Mouse (Mus musculus) ovary, postnatal 36 days (tissue): ENCODE measurements around the gene Bank1.
"Not testable (repeated sequence)": the region's sequence is repeated elsewhere in the genome, so short reads cannot be mapped to it uniquely, and the experiment has no call there.

ENCODE experiments used
- DNase-seq: peaks from one replicate; pipeline ENCODE4 v3.0.0; 2022; ENCODE audit warnings: low spot score, mixed read lengths

The Bank1 gene

DNA sequence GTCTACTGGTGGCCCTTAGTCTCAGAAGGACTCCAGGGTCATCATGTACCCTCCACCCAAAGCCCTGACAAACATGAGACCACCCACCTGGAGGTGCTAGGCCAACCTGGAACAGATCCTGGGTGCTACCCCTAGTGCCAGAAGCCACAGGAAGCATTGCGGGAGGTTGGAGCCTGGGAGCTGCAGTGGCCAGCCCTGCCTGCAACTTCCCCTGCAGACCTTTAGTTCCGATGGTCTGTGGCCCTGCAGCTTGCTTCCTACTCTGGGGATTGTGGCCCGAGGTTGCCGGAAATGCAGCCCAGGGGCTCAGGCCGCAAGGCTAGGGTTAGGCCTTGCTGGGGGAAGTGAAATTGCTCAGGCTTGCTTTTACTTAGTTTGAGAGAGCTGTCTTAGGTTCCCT is at the start of gene Bank1:
TSS of gene Bank1 (minus strand) at position 284 of the 400 bp plus-strand sequence.
- DNase-seq, result peak; percentile 9

DNA sequence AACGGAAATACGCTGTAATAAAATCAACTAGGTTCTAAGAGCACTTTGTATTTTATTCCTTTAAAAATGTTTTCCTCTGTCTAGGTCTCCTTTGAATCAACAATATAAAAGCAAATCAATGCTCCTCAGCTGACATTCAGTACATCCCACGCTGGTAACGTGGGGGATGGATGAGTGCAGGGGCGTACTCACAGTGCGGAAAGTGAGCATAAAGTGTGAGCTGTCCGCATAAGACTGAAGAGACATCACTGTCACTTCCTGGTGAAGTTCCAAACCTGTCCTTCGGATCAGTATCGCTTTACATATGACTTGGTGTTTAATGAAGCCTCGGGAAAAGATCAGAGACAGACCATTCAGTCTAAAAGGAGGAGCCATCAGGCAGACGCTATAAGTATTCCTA is 44.0 kb upstream of the Bank1 start:
- DNase-seq, result no peak

DNA sequence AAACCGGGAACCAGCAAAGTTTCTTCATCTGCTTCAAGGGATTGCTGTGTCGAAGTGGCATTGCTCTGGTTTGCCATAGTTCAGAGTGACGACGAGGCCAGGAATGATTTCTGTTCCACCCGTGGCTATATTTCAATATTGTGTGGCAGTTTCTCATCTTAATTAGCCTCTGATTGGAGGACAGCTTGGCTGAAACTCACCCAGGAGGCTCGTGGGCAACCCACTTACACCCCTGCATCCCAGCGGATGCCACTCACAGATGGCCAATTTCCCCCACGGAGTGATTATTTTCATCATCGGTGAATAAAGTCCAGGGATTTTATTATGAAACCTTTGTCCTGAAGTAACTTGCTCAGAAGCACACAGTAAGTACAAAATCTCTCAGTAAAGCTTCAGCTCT is 43.6 kb upstream of the Bank1 start:
- no peak for DNase-seq

DNA sequence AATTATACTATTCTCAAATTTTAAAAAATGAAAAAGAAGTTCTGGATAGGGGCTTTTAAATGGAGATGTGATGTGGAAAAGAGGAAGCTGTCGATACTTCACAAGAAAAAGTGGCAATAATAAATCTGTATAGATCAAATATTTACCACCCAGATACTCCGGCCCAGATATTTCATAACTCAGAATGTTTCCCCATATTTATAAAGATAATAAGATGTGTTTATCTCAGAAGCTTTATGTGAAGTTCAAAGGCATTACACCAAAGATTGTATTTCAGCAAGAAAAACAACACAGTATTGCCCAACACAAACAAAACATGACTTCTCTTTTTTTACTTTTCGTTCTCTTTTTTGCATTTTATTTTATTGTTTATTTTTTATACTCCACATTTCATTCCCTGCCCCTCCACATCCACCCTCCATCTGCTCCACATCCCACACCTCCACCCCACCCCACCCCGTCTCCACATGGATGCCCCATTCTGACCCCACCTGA is 42.7 kb upstream of the Bank1 start:
- no peak for DNase-seq

DNA sequence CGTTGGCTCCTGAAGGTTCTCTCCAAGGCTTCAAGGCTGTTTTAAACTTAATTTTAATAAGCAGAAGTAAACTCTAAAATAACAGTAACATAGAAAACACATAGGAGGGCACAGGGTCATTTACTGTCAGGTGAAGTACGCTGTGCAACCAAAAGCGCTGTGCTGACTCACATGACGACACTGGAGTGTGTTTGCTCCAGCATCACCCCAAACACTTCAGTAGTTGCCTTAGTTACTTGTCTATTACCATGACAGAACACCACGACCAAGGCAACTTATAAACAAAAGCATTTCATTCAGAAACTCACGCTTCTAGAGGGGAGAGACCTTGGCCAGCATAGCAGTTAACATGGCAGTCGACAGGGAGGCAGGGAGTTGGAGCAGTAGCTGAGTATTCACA is 23.8 kb upstream of the Bank1 start:
- no peak for DNase-seq

DNA sequence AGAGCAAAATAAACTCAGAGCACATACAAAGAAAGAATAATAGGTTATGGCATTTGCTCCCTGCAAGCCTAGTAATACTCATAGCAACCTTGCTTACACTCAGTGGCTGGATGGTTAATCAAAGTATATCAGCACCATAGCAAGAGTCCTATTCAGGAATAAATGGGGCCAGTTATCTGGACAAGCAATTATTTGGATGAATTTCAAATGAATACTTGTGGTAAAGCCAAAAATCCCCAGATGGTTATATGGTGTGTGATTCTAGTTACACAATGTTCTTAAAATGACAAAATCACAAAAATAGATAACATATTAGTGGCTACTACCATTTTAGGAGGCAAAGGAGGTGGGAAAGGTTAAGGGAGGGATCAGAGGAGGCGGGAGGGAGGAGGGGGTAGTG is 22.7 kb upstream of the Bank1 start:
- no peak for DNase-seq

DNA sequence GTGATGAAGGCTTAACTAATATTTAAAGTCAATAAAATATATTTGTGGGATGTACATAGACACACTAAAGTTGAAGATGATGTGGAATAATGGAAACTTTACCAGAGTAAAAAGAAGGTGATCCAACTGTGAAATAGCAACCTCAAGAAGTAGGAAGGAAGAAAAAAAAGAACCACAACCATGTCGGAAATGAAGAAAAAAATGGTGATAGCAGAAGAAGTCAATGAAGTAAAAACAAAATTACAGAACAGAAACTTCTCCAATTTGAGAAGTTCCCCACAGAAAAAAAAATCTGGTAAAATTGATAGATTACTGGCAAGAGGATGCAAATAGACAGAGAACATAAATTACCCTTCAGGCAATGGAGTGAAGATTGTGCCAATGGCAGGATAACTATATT is 21.4 kb upstream of the Bank1 start:
- no peak for DNase-seq

DNA sequence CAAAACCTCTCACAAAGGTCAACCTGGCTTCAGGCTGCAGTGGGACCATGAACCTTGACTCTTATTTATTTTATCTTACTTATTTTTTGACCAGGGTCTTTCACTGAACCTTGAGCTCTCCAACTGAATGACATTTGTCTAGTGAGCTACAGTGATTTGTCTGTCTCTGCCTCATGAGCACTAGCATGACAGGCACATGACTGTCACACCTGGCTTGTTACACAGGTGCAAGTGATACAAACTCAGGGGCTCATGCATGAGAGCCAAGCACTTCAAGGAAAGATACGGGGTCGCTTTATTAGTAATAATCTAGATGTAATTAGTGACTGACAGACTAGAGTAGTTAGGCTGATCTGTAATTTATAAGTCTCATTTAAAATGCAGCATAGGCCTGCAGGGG is 16.0 kb upstream of the Bank1 start:
- DNase-seq, result no peak

DNA sequence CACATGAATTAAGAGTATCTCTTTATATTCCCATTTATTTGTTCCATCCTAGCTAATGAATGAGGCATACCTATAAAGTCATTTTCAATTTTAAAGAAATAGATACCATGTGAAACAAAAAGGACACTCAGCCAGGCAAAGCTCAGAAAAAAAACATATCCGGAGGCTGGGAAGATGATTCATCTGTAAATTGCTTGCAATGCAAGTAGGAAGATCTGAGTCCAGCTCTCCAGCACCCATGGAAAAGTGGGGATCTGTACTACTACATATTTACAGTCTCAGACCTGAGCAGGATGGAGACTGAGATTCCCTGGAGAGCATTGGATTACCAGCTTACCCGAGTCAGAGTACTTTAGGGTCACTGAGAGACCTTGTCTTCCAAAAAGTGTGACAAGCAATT is 14.0 kb upstream of the Bank1 start:
- DNase-seq, result no peak

DNA sequence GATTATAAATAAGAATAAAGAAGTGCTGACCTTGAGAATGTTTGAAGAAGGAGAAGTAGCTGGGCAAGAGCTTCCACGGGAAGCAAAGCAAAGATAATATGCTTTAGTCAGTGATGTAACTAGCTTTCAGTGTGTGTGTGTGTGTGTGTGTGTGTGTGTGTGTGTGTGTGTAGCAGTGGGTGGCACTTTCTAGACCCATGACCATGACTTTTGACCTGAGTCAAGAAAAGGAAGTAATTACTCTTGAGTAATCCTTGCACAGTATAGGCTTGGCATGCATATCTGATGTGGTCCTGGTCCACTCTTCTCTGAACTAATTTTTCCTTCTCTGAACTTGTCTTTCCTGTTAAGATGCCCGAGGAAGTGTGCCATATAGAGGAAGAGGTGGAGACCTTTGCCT is 5.3 kb upstream of the Bank1 start:
- no peak for DNase-seq

DNA sequence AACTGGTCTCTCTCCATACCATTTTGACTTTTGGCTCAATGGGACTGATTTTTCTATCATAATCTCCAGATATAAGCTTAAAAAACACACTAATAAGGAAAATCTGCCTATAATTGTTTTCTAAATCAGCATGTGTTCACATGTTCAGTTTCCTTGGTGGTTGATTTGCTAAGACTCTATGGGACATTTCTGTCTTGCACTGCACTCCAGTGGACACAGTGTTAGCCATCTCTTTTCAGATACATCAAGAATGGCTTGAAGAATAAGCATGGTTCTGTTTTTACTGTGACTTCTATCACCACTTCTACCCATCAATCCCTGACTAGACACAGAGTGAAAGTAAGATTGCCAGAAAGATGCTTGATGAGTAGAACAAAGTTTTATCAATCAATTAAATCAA is 4.2 kb upstream of the Bank1 start:
- no peak for DNase-seq

DNA sequence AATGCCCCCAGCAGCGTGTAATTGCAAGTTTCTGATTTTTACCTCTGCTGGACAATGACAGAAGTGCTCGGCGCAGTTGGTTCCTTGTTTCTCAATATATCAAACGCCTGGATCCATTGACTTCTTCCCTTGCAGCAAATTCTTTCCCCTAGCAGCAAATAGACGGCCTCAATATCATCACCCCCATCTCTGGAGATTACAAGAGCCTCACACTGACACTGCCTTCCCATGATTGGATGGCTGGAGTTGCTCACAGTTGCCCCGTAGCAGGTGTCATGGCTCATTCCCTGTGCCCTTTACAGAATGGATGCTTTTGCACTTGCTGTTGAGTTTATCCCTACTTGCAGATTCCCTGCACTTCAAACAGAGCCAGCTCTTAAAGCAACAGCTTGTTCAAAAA is 3.3 kb upstream of the Bank1 start:
- DNase-seq, result no peak

DNA sequence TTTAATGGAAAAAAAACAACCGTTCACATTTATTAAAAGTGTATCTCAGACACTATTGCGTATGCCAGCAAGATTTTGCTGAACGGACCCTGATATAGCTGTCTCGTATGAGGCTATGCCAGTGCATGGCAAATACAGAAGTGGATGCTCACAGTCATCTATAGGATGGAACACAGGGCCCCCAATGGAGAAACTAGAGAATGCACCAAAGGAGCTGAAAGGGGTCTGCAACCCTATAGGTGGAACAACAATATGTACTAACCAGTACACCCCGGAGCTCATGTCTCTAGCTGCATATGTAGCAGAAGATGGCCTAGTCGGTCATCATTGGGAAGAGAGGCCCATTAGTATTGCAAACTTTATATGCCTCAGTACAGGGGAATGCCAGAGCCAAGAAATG is 1.1 kb downstream of the Bank1 start:
- not testable (repeated sequence) for DNase-seq

DNA sequence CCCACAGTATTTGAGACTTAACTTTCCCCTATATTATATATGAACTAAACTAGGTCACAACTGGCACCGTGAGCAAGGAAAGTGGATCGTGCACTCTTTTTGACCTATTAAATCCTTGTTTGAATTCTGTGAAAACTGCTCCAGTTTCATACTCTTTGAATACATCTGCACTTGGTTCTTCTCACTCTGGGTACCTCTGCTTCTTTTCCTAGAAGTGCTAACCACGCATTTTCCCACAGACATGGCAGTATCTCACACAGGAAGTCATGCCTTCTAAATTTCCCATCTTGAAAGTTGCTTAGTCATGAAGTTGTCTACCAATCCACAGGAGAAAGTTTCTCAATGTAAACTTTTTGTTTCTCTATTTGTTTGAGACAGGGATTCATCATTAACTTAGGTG is 3.9 kb downstream of the Bank1 start:
- DNase-seq, result no peak

DNA sequence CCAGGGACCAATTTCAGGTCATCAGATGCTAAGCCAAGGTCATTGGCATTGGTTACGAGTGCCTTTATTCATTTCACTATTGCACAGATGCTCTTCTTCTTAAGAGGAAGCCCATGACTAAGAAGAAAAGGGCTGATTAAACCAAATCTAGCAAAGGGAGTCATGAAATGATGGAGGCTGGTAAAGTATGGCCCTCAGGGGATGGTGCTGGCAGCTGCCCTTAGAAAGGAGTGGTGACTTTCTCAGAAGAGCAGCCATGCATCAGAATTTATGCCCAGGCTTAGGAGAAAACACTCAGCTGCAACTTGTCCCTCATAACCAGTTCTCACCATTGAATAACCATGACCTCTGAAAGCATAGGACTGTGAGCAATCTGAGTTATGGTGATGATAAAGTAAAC is 17.4 kb downstream of the Bank1 start:
- DNase-seq, result no peak

DNA sequence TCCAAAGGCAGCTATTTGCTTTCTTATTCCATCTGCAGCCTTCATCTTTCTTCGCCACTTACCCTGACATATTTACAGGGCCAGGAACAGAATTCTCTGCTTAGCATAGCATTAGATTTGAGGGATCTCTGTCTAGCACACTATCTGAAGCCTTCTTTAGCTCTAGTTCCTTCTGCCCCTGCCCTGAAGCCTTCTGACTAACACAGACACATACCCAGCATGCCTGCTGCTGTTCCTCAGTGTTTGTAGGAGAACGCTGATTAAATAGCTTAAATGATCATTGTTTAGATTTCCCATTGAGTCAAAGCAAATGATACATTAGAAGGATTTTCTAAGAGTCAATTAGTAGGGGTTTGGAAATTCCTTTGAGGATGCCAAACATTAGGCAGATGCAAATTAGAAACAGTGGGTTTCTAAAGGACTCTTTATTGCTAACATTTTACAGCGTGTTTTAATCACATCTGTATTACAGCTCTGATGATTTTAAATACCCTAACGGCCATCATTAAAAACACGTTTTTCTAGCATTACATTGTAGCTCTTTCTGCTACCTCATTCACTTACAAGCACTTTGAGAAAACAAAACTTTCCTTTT is 19.2 kb downstream of the Bank1 start:
- no peak for DNase-seq

DNA sequence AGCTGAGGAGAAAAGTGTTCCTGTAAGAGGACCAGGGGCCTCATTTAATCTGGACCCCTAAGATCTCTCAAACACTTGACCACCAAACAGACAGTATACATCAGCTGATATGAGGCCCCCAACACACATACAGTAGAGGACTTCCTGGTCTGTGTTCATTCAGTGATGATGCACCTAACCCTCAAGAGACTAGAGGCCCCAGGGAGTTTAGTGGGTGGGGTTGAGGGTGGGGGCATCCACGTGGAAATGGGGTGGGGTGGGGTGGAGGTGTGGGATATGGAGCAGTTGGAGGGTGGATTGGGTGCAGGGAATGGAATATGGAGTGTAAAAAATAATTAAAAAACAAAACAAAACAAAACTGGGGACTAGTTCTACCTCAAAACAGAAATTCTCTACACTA is 23.3 kb downstream of the Bank1 start:
- no peak for DNase-seq

DNA sequence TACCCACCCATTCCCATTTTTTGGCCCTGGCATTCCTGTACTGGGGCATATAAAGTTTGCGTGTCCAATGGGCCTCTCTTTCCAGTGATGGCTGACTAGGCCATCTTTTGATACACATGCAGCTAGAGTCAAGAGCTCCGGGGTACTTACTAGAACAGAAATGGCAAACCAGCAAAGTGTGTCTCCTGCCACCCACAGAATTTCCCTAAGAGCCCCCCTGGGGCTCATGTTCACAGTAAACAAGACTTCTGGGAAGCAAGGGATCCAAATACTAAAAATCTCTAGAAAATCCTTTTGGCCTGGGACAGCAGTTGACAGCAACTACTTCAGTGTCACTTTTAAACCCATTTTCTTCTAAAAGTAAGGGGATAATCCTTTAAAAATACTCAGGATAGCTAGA is 25.1 kb downstream of the Bank1 start:
- not testable (repeated sequence) for DNase-seq

DNA sequence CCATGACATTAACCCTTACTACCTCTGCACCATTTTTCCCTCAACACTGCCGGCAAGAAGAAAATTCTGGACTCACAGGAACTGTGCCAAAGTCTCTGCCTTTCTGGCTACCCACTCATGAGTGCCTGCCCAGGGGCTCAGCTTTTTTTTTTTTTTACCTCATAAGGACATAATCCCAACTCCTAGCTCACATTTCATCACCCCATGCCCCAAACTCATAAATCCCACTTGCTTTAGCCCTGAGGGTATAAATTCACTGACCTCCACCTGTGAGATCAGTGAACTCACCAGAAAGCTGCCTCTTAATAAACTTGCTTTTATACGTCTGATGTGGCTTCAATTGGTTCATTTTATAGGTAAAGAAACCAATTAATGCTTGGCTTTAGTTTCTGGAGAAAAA is 28.5 kb downstream of the Bank1 start:
- DNase-seq, result no peak

DNA sequence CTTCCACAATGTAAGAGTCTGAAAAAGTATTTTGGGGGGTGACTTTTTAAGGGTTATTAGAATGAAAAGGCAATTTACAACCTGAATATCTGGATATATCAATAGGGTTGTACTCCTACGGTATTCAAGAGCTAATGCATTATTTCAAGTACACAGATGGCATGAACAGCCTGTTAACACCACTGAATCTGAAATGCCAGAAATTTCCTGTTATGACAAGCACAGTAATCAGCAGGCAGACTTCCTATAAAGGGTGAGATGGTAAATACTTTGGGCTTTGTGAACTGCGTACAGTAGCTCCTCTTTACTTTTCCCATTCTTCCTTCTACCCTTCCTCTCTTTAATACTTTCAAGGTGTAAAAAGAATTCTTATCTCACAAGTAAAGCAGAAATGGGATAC is 30.6 kb downstream of the Bank1 start:
- DNase-seq, result no peak

DNA sequence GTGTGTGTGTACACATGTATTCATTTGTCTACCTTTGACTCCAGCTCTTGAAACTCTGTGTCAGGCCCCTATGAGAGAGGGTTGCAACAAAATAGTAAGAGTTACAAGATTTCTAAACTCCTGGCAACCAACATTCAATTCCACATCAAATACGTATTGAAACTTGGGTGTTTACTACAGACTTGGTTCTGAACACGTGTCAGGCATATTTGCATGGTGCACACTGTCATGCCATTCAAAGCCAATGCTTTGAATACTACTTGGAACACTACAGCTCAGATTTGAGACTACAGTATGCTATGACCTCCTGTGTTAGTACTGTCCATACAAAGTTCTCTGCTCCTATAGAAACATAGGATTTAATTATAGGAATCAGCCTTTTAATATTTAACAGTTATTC is 38.0 kb downstream of the Bank1 start:
- no peak for DNase-seq

DNA sequence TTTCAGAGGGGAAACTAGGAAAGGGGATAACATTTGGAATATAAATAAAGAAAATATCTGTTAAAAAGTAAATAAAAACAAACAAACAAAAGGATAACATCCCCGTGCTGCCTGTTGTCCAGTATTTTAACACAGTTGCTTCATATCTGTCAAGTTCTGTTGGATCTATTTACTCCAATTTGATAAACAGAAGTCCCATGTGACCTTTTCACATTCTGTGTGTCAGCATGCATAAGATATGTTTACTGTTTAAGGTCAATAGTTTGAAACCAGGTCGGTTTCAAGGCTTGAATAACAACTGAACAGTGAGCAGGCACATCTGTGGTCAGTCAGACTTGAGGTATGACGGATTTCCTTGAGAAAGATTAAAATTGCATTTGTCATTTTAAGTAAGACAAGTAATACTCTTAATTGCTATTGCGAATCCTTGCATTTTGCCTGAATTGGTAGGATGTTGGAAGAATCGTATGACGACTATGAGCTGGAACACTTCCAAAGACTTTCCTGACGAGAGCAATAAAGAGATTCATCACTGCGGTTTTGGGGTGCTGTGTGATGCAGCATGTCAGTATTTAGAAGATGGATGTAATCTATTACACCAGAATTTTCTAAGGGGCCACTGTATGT is 60.8 kb downstream of the Bank1 start:
- DNase-seq, result no peak

DNA sequence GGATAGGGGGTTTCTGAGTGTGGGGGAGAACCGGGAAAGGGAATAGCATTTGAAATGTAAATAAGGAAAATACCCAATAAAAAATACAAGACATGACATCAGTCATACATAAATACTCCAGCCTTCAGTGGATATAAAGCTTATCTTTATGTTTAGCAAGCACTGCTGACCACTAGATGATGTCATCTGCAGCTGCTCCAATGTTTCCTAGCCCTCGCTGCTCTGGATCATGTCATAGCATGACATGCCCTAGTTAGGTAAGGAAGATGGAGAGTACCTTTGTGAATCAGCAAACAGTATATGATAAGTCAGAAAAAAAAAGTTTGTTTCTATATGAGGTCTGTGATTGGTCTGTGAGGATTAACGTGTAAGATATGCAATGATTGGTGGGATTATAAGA is 68.1 kb downstream of the Bank1 start:
- DNase-seq, result no peak

DNA sequence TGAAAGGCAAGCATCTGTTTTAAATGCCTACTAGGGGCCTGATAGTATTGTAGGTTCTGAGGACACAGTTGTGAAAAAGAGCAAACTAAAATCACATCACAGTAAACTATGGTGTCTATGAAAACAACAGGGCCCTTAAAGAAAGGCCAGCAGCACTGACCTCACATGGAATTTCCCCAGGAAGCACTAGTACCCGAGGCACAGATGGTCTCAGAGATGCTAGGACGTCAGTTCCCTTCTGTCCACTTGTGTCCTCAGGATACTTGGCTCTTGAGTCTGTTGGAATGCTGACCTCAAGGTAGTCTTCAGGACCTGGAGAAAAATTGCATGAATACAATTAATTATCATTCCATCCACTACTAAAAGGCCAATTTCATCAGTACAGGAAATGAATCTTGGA is 71.2 kb downstream of the Bank1 start:
- no peak for DNase-seq
